Mouse (Mus musculus) kidney, embryonic 14.5 days (tissue): ENCODE data around the gene Cops8. TPM values are rescaled to one million over a fixed set of nuclear protein-coding genes. Genes with fewer than 3 reads are reported as not detected.

ENCODE experiments used
- ATAC-seq: fragments of 200-750 bp; cut with Nextera tagmentation; 2 replicates; pipeline ENCODE4 v1.8.0; 2017; ENCODE audit warnings: moderate number of reproducible peaks, mild to moderate bottlenecking, moderate TSS enrichment, moderate library complexity; ENCODE audit not compliant: low FRiP score, low TSS enrichment
- H3K27ac ChIP-seq: fragments of 300-500 bp; sonication (generic); 2 replicates; pipeline ENCODE4 v1.5.1; 2014; ENCODE audit warnings: low read depth, mild to moderate bottlenecking, low read length, moderate library complexity, mixed read lengths
- H3K27me3 ChIP-seq: fragments of 300-500 bp; sonication (generic); 2 replicates; pipeline ENCODE4 v1.6.1; 2014; ENCODE audit warnings: mild to moderate bottlenecking, low read length; ENCODE audit not compliant: control insufficient read depth, insufficient read depth
- H3K36me3 ChIP-seq: fragments of 300-500 bp; sonication (generic); 2 replicates; pipeline ENCODE4 v1.6.1; 2014; ENCODE audit warnings: low read length, mixed read lengths; ENCODE audit not compliant: control insufficient read depth, insufficient read depth
- H3K4me1 ChIP-seq: fragments of 300-500 bp; sonication (generic); 2 replicates; pipeline ENCODE4 v1.6.1; 2014; ENCODE audit warnings: low read length, mixed read lengths; ENCODE audit not compliant: control insufficient read depth, insufficient read depth
- H3K4me2 ChIP-seq: fragments of 300-500 bp; sonication (generic); replicated peaks from 2 replicates; pipeline ENCODE4 v1.6.1; 2014; ENCODE audit warnings: low read depth, mild to moderate bottlenecking, low read length
- H3K4me3 ChIP-seq: fragments of 300-500 bp; sonication (generic); 2 replicates; pipeline ENCODE4 v1.5.1; 2014; ENCODE audit warnings: mild to moderate bottlenecking, low read length
- H3K9ac ChIP-seq: fragments of 300-500 bp; sonication (generic); 2 replicates; pipeline ENCODE4 v1.6.1; 2014; ENCODE audit warnings: low read depth, mild to moderate bottlenecking, low read length, moderate library complexity
- H3K9me3 ChIP-seq: fragments of 300-500 bp; sonication (generic); 2 replicates; pipeline ENCODE4 v1.6.1; 2016; ENCODE audit warnings: low read length; ENCODE audit not compliant: control insufficient read depth
- WGBS: fragments of 180-500 bp; shearing (Covaris S2); extraction: QIAGEN DNeasy Blood & Tissue Kit; methylation state at CpG from one replicate; pipeline ENCODE4 v1.1.7; 2014; 5-methylcytosine and 5-hydroxymethylcytosine counted together
- polyA plus RNA-seq: library from polyadenylated mRNA; unstranded; fragments of >200 nt; fragmentation: Nextera tagmentation; extraction: Ambion mirVana; gene quantifications from 2 replicates; pipeline ENCODE4 v1.2.1, GENCODE M21; 2014

The Cops8 gene
- polyA plus RNA-seq, 1 experiment from 2014 or later, result 159 TPM

DNA sequence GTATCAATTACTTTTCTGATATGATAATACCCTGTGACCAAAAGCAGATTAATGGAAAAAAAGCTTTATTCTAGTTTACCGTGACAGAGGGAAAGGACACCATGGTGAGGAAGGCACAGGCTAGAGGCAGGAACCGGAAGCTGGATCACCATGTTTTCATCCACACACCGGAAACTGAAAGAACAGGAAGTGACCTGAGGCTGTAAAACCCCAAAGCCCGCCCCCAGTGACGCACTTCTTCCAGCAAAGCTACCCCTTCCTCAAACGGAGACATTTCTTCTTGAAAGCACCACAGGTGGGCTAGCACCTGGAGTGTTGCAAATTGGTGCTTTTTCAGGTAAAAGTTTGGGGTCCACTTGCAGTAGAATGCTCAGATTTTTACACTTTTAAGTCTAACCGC lies 20.1 kb upstream of the Cops8 start:
- Histone ChIP-seq H3K4me2 (no peak overlapping the region), H3K4me1 (no peaks in the 10 kb centered on the region), H3K36me3 (no peaks in the 10 kb centered on the region), H3K27me3 (no peaks in the 10 kb centered on the region), H3K9me3 (no peaks in the 10 kb centered on the region), H3K9ac (no peak overlapping the region), H3K27ac (no peak overlapping the region), H3K4me3 (no peak overlapping the region)
- WGBS, result 80% methylated on average over 7 of the region's 7 CpGs
- no peak for ATAC-seq

- peak; percentile 36; the same call in 1 of the 2 replicates for ATAC-seq
- Histone ChIP-seq H3K4me1 (no peaks in the 10 kb centered on the region), H3K27me3 (peaks cover 2% of the 10 kb centered on the region; the same call in 1 of the 2 replicates)
Measured at GRCm38 (mm10) chr1:90588021-90588734, 14.6 kb upstream of the Cops8 start.

GRCm38 (mm10) chr1:90590797-90591196 lies 12.0 kb upstream of the Cops8 start:
- Histone ChIP-seq H3K4me1 (no peaks in the 10 kb centered on the region), H3K4me3 (no peak overlapping the region), H3K27ac (no peak overlapping the region), H3K4me2 (no peak overlapping the region), H3K27me3 (peaks cover 8% of the 10 kb centered on the region; the same call in 1 of the 2 replicates), H3K9me3 (no peaks in the 10 kb centered on the region), H3K9ac (no peak overlapping the region), H3K36me3 (no peaks in the 10 kb centered on the region)
- ATAC-seq, result no peak
- WGBS, result 27% methylated on average over 2 of the region's 2 CpGs

More at GRCm38 (mm10) chr1:90588021-90588734, 14.6 kb upstream of the Cops8 start:
- Histone ChIP-seq H3K9me3 (no peaks in the 10 kb centered on the region), H3K9ac (no peak overlapping the region; the same call in 1 of the 2 replicates), H3K4me3 (no peak overlapping the region), H3K4me2 (no peak overlapping the region), H3K36me3 (no peaks in the 10 kb centered on the region), H3K27ac (no peak overlapping the region)
- 54% methylated on average over 9 of the region's 9 CpGs for WGBS

DNA sequence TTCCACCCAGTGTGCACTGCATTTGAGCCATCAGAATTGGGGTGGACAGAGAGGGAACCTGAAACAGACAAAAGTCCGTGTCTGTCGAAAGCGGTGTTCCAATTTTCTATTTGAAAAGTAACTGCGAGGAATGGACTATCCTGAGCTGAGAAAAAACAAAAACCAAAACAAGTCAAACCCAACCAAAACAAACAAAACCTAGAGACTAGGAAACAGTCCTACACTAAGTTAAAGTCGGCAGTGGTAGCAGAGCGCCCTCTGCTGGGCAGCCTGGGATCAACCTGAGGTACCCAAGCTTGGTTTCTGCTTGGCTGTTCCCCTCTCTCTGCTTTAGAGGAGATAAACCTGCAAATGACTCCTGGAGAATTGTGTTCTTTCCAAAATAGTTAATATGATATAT lies 10.0 kb upstream of the Cops8 start:
- peaks cover 8% of the 10 kb centered on the region; the same call in 1 of the 2 replicates for H3K27me3 ChIP-seq
- H3K36me3 ChIP-seq, result no peaks in the 10 kb centered on the region
- 0 out of 2 replicates have a peak, but pooled peaks have one; percentile 74 for ATAC-seq
- H3K4me3 ChIP-seq, result no peak overlapping the region
- WGBS, result 24% methylated on average over 6 of the region's 6 CpGs
- no peaks in the 10 kb centered on the region for H3K4me1 ChIP-seq
- H3K27ac ChIP-seq, result no peak overlapping the region
- no peak overlapping the region for H3K4me2 ChIP-seq
- H3K9ac ChIP-seq, result no peak overlapping the region
- H3K9me3 ChIP-seq, result no peaks in the 10 kb centered on the region

- H3K27me3 ChIP-seq, result no peaks in the 10 kb centered on the region
- H3K9ac ChIP-seq, result no peak overlapping the region
- WGBS, result 57% methylated on average over 3 of the region's 3 CpGs
- no peak for ATAC-seq
- no peaks in the 10 kb centered on the region for H3K36me3 ChIP-seq
- H3K4me3 ChIP-seq, result no peak overlapping the region
- H3K4me2 ChIP-seq, result no peak overlapping the region
- peaks cover 6% of the 10 kb centered on the region; the same call in 1 of the 2 replicates for H3K4me1 ChIP-seq
- H3K27ac ChIP-seq, result no peak overlapping the region
- H3K9me3 ChIP-seq, result no peaks in the 10 kb centered on the region
Measured at GRCm38 (mm10) chr1:90599226-90599625, 3.6 kb upstream of the Cops8 start.

DNA sequence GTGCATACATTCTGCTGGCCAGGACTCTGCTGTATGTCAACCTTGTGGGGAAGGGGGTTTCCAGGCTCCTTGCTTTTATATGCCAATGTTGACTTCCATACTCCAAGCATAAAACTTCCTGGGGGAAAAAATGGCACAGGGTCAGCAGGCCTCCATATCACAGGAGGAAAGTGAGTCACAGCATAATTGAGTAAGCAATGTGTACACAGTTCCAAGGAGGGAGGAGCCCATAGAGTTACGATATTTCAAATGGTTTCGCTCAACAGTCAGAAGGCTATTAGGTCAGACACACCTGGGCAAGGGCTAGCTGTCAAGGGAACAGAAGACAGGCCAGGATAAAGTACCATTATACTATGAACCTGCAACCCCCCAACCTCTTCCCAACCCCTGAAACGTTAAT lies 1.7 kb upstream of the Cops8 start:
- H3K36me3 ChIP-seq, result peaks cover 9% of the 10 kb centered on the region
- ATAC-seq, result no peak
- 66% methylated on average over 3 of the region's 3 CpGs for WGBS
- H3K4me2 ChIP-seq, result no peak overlapping the region
- no peaks in the 10 kb centered on the region for H3K9me3 ChIP-seq
- no peaks in the 10 kb centered on the region for H3K27me3 ChIP-seq
- peaks cover 7% of the 10 kb centered on the region; the same call in 1 of the 2 replicates for H3K4me1 ChIP-seq
- no peak overlapping the region for H3K4me3 ChIP-seq
- no peak overlapping the region for H3K27ac ChIP-seq
- no peak overlapping the region for H3K9ac ChIP-seq

GRCm38 (mm10) chr1:90603561-90603887 lies 743 bp downstream of the Cops8 start:
- H3K4me1 ChIP-seq, result peaks cover 7% of the 10 kb centered on the region; the same call in 1 of the 2 replicates
- ATAC-seq, result no peak
- peak overlapping the region; percentile 81 for H3K9ac ChIP-seq
- H3K4me3 ChIP-seq, result peak overlapping the region; percentile 72
- peaks cover 33% of the 10 kb centered on the region for H3K36me3 ChIP-seq
- no peaks in the 10 kb centered on the region for H3K27me3 ChIP-seq
- H3K9me3 ChIP-seq, result no peaks in the 10 kb centered on the region
- H3K4me2 ChIP-seq, result peak overlapping the region; percentile 68
- H3K27ac ChIP-seq, result 0 out of 2 replicates have a peak overlapping the region, but pooled peaks have one; percentile 33
- WGBS, result under 1% methylated on average over 26 of the region's 26 CpGs

DNA sequence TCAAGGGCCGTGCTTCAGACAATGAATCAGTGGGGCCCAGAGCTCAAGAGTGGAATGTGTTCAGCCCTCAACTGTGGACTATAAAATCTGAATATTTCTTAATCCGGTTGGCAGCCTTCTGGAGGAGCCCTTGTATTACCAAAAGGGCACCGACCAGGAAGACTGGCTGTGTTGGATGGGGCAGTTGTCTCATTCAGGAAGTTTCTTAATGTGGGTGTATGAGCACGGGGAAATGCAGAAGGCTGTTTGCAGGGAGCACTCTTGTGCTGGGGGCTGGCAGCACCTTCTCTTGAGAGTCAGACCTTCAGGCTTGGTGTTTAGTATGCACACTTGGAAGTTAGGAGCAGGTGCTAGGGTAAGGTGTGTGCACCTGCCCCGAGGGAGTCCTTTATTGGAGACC lies 6.6 kb downstream of the Cops8 start:
- Histone ChIP-seq H3K27me3 (no peaks in the 10 kb centered on the region), H3K4me1 (no peaks in the 10 kb centered on the region; the same call in 1 of the 2 replicates), H3K36me3 (peaks cover 90% of the 10 kb centered on the region), H3K4me2 (no peak overlapping the region), H3K4me3 (no peak overlapping the region), H3K9me3 (no peaks in the 10 kb centered on the region), H3K27ac (no peak overlapping the region), H3K9ac (no peak overlapping the region)
- ATAC-seq, result no peak
- 89% methylated on average over 5 of the region's 5 CpGs for WGBS

DNA sequence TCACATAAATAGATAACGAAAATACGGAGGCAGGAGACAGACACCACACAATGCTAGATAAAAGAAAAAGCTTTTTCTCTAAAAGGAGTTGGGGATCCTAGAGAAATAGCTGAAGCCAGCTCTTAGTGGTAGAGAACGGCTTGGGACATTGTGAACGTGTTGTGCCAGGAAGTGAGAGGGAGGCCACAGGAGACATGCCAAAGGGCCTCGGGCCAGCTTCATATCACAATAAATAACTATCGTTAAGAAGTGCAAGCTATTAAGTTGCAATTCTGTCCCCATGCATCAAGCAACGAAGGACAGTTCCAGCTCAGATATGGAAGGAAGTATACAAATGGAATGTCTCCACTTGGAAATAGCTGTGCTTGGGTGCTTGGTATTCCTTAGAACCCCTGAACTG lies 14.5 kb downstream of the Cops8 start:
- Histone ChIP-seq H3K9me3 (no peaks in the 10 kb centered on the region), H3K4me2 (no peak overlapping the region), H3K4me3 (no peak overlapping the region), H3K27me3 (no peaks in the 10 kb centered on the region), H3K9ac (no peak overlapping the region), H3K4me1 (no peaks in the 10 kb centered on the region), H3K27ac (no peak overlapping the region), H3K36me3 (peaks cover 22% of the 10 kb centered on the region)
- WGBS, result 83% methylated on average over 7 of the region's 7 CpGs
- ATAC-seq, result no peak
